Mouse (Mus musculus) kidney, embryonic 16.5 days (tissue): ENCODE data around the gene Ccdc106. TPM values are rescaled to one million over a fixed set of nuclear protein-coding genes. Genes with fewer than 3 reads are reported as not detected.
A peak's percentile ranks its signal among the peaks of the same experiment; 100 is the strongest.
"Not testable (repeated sequence)": the region's sequence is repeated elsewhere in the genome, so short reads cannot be mapped to it uniquely, and the experiment has no call there.

Experiments used
- ATAC-seq: fragments of 200-750 bp; cut with Nextera tagmentation; 2 replicates; pipeline ENCODE4 v1.8.0; 2017; ENCODE audit warnings: moderate TSS enrichment; ENCODE audit not compliant: low FRiP score, low TSS enrichment
- H3K27ac ChIP-seq: fragments of 300-500 bp; sonication (generic); 2 replicates; pipeline ENCODE4 v1.5.1; 2014; ENCODE audit warnings: low read length
- H3K27me3 ChIP-seq: fragments of 300-500 bp; sonication (generic); 2 replicates; pipeline ENCODE4 v1.6.1; 2014; ENCODE audit warnings: low read length, control low read depth, mixed read lengths; ENCODE audit not compliant: insufficient read depth
- H3K36me3 ChIP-seq: fragments of 300-500 bp; sonication (generic); 2 replicates; pipeline ENCODE4 v1.6.1; 2014; ENCODE audit warnings: low read length, control low read depth, mixed read lengths; ENCODE audit not compliant: insufficient read depth
- H3K4me1 ChIP-seq: fragments of 300-500 bp; sonication (generic); 2 replicates; pipeline ENCODE4 v1.6.1; 2014; ENCODE audit warnings: low read length, control low read depth, mixed read lengths; ENCODE audit not compliant: insufficient read depth
- H3K4me2 ChIP-seq: fragments of 300-500 bp; sonication (generic); replicated peaks from 2 replicates; pipeline ENCODE4 v1.6.1; 2014; ENCODE audit warnings: low read depth, low read length
- H3K4me3 ChIP-seq: fragments of 300-500 bp; sonication (generic); 2 replicates; pipeline ENCODE4 v1.5.1; 2014; ENCODE audit warnings: mild to moderate bottlenecking, low read length
- H3K9ac ChIP-seq: fragments of 300-500 bp; sonication (generic); replicated peaks from 2 replicates; pipeline ENCODE4 v1.6.1; 2014; ENCODE audit warnings: low read length
- H3K9me3 ChIP-seq: fragments of 300-500 bp; sonication (generic); 2 replicates; pipeline ENCODE4 v1.6.1; 2016; ENCODE audit warnings: low read length, control low read depth
- WGBS: fragments of 180-500 bp; shearing (Covaris S2); extraction: QIAGEN DNeasy Blood & Tissue Kit; methylation state at CpG from one replicate; pipeline ENCODE4 v1.1.7; 2014; 5-methylcytosine and 5-hydroxymethylcytosine counted together
- polyA plus RNA-seq: library from polyadenylated mRNA; unstranded; fragments of >200 nt; fragmentation: Nextera tagmentation; extraction: Ambion mirVana; gene quantifications from 2 replicates; pipeline ENCODE4 v1.2.1, GENCODE M21; 2015

Ccdc106 gene
- polyA plus RNA-seq, 1 experiment from 2014 or later, result 27.1 TPM

DNA sequence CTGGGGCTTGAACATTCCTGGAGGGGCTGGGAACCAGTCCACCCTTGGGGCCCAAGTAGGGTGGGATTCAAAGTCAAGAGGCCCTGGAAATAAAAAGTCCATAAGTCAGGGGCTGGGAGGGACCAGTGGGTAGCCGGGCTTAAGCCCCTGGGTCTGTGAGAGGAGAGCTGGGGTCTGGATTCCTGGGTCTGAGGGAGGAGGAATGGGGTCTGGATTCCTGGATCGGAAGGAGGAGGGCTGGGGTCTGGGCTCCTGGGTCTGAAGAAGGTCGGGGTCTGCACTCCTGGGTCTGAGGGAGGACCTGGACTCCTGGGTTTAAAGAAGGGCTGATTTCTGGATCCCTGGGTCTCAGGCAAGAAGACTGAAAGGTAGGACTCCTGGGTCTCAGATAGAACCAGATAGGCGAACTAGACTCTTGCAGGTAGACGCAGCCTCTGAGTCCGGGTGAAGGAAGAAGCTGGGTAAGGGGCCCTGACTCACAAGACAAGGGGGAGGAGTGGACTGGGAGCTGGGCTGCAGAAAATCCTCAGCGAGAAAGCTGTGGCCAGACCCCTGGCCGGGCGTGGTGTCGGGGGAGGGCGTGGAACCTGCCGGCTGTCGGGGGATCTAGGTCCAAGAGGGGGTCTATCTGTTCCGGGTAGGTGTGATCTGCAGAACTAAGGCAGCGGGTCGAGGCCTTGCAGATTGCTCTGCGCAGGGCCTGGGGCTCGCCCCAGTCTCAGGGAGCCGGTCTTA, 24.9 kb upstream of the Ccdc106 start:
- peaks cover 18% of the 10 kb centered on the region for H3K4me1 ChIP-seq
- H3K9me3 ChIP-seq, result peaks cover 20% of the 10 kb centered on the region
- H3K4me2 ChIP-seq, result peak overlapping the region; percentile 86
- ATAC-seq, result peak; percentile 33
- 0 out of 2 replicates have a peak overlapping the region, but pooled peaks have one; percentile 46 for H3K27ac ChIP-seq
- H3K36me3 ChIP-seq, result peaks cover 29% of the 10 kb centered on the region
- H3K9ac ChIP-seq, result peak overlapping the region; percentile 90
- H3K27me3 ChIP-seq, result no peaks in the 10 kb centered on the region
- peak overlapping the region; percentile 85 for H3K4me3 ChIP-seq
- 4% methylated on average over 19 of the region's 19 CpGs for WGBS

GRCm38 (mm10) chr7:4996003-4996895, 24.1 kb upstream of the Ccdc106 start, which contains the start of gene Zfp579:
Gene Zfp579 (minus strand): TSS chr7:4996158.
- H3K27ac ChIP-seq, result peak within 1 kb of the TSS; percentile 72
- peaks cover 18% of the 10 kb centered on the region for H3K9me3 ChIP-seq
- peak within 1 kb of the TSS; percentile 85 for H3K4me3 ChIP-seq
- peaks cover 27% of the 10 kb centered on the region for H3K36me3 ChIP-seq
- H3K4me2 ChIP-seq, result peak within 1 kb of the TSS; percentile 86
- 7% methylated on average over 16 of the region's 26 CpGs for WGBS
- no peaks in the 10 kb centered on the region for H3K27me3 ChIP-seq
- peak within 1 kb of the TSS; percentile 90 for H3K9ac ChIP-seq
- peaks cover 18% of the 10 kb centered on the region for H3K4me1 ChIP-seq
- peak; percentile 84 for ATAC-seq

DNA sequence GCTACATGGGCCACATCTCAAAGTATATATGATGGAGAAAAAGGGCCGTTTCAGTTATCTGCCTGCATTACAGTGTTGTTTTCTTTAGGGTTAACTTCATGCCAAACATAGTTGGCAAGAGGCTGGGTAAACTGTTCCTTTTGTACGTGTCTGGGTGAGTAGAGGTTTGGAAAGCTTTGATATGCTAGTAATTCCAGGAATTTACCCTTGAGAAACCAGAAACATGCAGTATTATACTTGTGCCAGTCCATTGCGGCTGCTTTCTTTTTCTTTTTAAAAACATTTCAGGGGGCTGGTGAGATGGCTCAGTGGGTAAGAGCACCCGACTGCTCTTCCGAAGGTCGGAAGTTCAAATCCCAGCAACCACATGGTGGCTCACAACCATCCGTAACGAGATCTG, 23.4 kb upstream of the Ccdc106 start:
- H3K36me3 ChIP-seq, result peaks cover 20% of the 10 kb centered on the region
- H3K4me2 ChIP-seq, result peak overlapping the region; percentile 86
- peak overlapping the region; percentile 72; the same call in 1 of the 2 replicates for H3K27ac ChIP-seq
- H3K9me3 ChIP-seq, result peaks cover 14% of the 10 kb centered on the region
- H3K4me3 ChIP-seq, result peak overlapping the region; percentile 85
- no peak overlapping the region; the same call in 1 of the 2 replicates for H3K9ac ChIP-seq
- H3K4me1 ChIP-seq, result peaks cover 18% of the 10 kb centered on the region
- no peaks in the 10 kb centered on the region for H3K27me3 ChIP-seq
- no peak for ATAC-seq
- WGBS, result 72% methylated on average over 6 of the region's 8 CpGs

- Histone ChIP-seq H3K27me3 (no peaks in the 10 kb centered on the region), H3K4me2 (no peak overlapping the region), H3K4me3 (no peak overlapping the region), H3K36me3 (no peaks in the 10 kb centered on the region), H3K27ac (no peak overlapping the region), H3K9ac (no peak overlapping the region), H3K9me3 (no peaks in the 10 kb centered on the region), H3K4me1 (peaks cover 15% of the 10 kb centered on the region)
- ATAC-seq, result no peak
- 65% methylated on average over 2 of the region's 2 CpGs for WGBS
These were observed 20.5 kb upstream of the Ccdc106 start for GRCm38 (mm10) chr7:4999876-5000275.

- 74% methylated on average over 8 of the region's 8 CpGs for WGBS
These were observed 17.5 kb upstream of the Ccdc106 start for GRCm38 (mm10) chr7:5002876-5003275.

DNA sequence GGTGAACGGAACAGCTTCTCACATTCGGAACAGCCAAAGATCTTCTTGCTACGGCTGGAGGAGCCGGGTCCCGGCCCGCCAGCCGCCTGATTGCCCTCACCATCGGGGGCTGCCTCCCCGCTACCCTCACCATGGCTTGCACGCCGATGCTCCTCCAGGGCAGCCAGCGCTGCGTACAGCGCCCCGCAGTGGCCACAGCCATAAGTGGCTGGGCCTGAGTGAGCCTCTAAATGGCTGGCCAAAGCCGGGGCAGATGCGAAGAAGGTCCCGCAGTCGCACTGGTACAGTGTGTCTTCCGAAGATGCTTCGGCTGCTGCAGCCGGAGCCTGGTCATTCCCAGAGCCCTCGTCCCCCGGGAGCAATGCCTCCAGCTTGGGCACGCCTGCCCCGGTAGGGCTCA, 12.1 kb upstream of the Ccdc106 start:
- no peaks in the 10 kb centered on the region for H3K27me3 ChIP-seq
- peaks cover 67% of the 10 kb centered on the region for H3K36me3 ChIP-seq
- no peak overlapping the region for H3K4me2 ChIP-seq
- H3K4me1 ChIP-seq, result 0 out of 2 replicates have a peak, but pooled peaks cover 2% of the 10 kb centered on the region
- no peak overlapping the region for H3K27ac ChIP-seq
- H3K9me3 ChIP-seq, result no peaks in the 10 kb centered on the region
- WGBS, result 95% methylated on average over 23 of the region's 26 CpGs
- no peak overlapping the region for H3K9ac ChIP-seq
- no peak overlapping the region for H3K4me3 ChIP-seq
- 0 out of 2 replicates have a peak, but pooled peaks have one; percentile 13 for ATAC-seq

More at GRCm38 (mm10) chr7:5002876-5003275, 17.5 kb upstream of the Ccdc106 start:
- not testable (repeated sequence) for H3K9ac ChIP-seq, ATAC-seq, H3K4me3 ChIP-seq, H3K27ac ChIP-seq, H3K27me3 ChIP-seq, H3K4me2 ChIP-seq, H3K4me1 ChIP-seq, H3K9me3 ChIP-seq
- H3K36me3 ChIP-seq, result peaks cover 18% of the 10 kb centered on the region

- no peak overlapping the region for H3K27ac ChIP-seq
- H3K9me3 ChIP-seq, result no peaks in the 10 kb centered on the region
- peak overlapping the region; percentile 86; the same call in 1 of the 2 replicates for H3K4me3 ChIP-seq
- H3K4me2 ChIP-seq, result peak overlapping the region; percentile 54
- 92% methylated on average over 27 of the region's 27 CpGs for WGBS
- ATAC-seq, result no peak
- peaks cover 58% of the 10 kb centered on the region for H3K36me3 ChIP-seq
- H3K27me3 ChIP-seq, result no peaks in the 10 kb centered on the region
- H3K9ac ChIP-seq, result no peak overlapping the region
- H3K4me1 ChIP-seq, result peaks cover 13% of the 10 kb centered on the region
These were observed 7.5 kb upstream of the Ccdc106 start for GRCm38 (mm10) chr7:5012681-5013513.

DNA sequence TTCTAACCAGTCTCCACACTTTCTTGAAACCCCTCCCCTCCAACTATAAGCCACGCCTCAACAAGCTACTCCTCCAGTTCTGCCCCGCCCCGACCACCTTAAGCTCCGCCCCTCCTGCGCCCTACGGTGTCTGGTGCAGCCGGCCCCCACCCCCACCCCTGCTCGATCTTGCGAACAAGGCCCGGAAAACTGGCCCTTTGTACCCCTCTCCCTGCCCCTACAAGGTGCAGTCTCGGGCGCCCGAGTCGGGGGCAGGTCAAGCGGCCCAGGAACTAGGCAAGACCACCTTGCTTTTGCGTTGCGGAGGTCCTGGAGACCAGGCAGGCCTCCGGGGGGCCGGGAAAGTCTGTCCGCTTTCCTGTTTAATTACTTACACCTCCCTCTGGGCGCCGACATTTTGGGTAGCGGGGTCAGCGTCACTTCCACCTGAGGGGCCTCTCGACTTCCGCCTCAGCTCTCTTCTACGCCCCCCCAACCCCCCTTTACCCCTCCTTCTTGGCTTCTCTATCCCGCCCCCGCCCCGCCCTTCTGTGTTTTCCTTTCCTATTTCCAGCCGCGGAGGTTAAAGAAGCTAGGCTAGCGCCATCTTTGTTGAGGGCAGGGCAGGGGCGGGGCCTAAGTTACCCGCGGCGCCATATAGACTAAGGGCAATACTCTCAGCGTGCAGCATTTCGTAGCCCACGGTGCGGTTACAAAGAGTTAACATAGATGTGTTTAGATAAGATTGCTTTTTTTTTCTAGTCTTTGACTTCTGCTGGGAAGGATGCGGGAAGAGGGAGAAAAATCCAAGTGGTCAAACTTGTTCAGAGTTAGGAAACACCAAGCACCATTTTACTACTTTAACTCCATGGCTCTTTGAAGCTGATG, 5.9 kb upstream of the Ccdc106 start, which contains the start of the genes Zfp524 and Fiz1:
TSS of gene Zfp524 (plus strand) at position 165 of the 867 bp plus-strand sequence.
TSS of gene Fiz1 (minus strand) at position 447 of the 867 bp plus-strand sequence.
- peak within 1 kb of the TSS; percentile 73 for H3K4me2 ChIP-seq
- H3K9me3 ChIP-seq, result no peaks in the 10 kb centered on the region
- peaks cover 21% of the 10 kb centered on the region for H3K4me1 ChIP-seq
- H3K4me3 ChIP-seq, result peak within 1 kb of the TSS; percentile 86
- peak within 1 kb of the TSS; percentile 95 for H3K9ac ChIP-seq
- H3K27ac ChIP-seq, result peak within 1 kb of the TSS; percentile 99
- H3K27me3 ChIP-seq, result no peaks in the 10 kb centered on the region
- peaks cover 42% of the 10 kb centered on the region for H3K36me3 ChIP-seq
- peak; percentile 81 for ATAC-seq
- 0% methylated on average over 41 of the region's 42 CpGs for WGBS
